Mouse (Mus musculus) embryonic facial prominence, embryonic 11.5 days (tissue): ENCODE measurements around the gene Cald1. TPM values are rescaled to one million over a fixed set of nuclear protein-coding genes. Genes with fewer than 3 reads are reported as not detected.
A peak's percentile ranks its signal among the peaks of the same experiment; 100 is the strongest.

Source experiments
- ATAC-seq: fragments of 200-750 bp; cut with Nextera tagmentation; replicated peaks from 2 replicates; pipeline ENCODE4 v1.8.0; 2017; ENCODE audit warnings: low read depth; ENCODE audit not compliant: insufficient number of reproducible peaks, low FRiP score, low TSS enrichment
- DNase-seq: peaks from one replicate; pipeline ENCODE4 v3.0.0-alpha.2; 2015; ENCODE audit warnings: low spot score
- H3K27ac ChIP-seq: fragments of 300-500 bp; sonication (generic); replicated peaks from 2 replicates; pipeline ENCODE4 v1.5.1; 2014; ENCODE audit warnings: mild to moderate bottlenecking, low read depth, low read length, control low read depth
- H3K27me3 ChIP-seq: fragments of 300-500 bp; sonication (generic); 2 replicates; pipeline ENCODE4 v1.6.1; 2014; ENCODE audit warnings: mild to moderate bottlenecking, low read length, moderate library complexity, mixed read lengths; ENCODE audit not compliant: control insufficient read depth, insufficient read depth
- H3K36me3 ChIP-seq: fragments of 300-500 bp; sonication (generic); replicated peaks from 2 replicates; pipeline ENCODE4 v1.6.1; 2014; ENCODE audit warnings: low read depth, mild to moderate bottlenecking, low read length, moderate library complexity, mixed read lengths; ENCODE audit not compliant: control insufficient read depth, insufficient read depth
- H3K4me1 ChIP-seq: fragments of 300-500 bp; sonication (generic); 2 replicates; pipeline ENCODE4 v1.6.1; 2014; ENCODE audit warnings: low read length, mixed read lengths; ENCODE audit not compliant: control insufficient read depth, insufficient read depth
- H3K4me2 ChIP-seq: fragments of 300-500 bp; sonication (generic); 2 replicates; pipeline ENCODE4 v1.6.1; 2014; ENCODE audit warnings: low read depth, mild to moderate bottlenecking, control low read depth, low read length, moderate library complexity
- H3K4me3 ChIP-seq: fragments of 300-500 bp; sonication (generic); 2 replicates; pipeline ENCODE4 v1.5.1; 2014; ENCODE audit warnings: low read depth, low read length, control low read depth
- H3K9ac ChIP-seq: fragments of 300-500 bp; sonication (generic); replicated peaks from 2 replicates; pipeline ENCODE4 v1.6.1; 2014; ENCODE audit warnings: mild to moderate bottlenecking, control low read depth, low read length
- H3K9me3 ChIP-seq: fragments of 300-500 bp; sonication (generic); replicated peaks from 2 replicates; pipeline ENCODE4 v1.6.1; 2016; ENCODE audit warnings: mild to moderate bottlenecking, low read length, inconsistent platforms, mixed read lengths; ENCODE audit not compliant: control insufficient read depth
- WGBS: fragments of 180-500 bp; shearing (Covaris S2); extraction: QIAGEN DNeasy Blood & Tissue Kit; methylation state at CpG from one replicate; pipeline ENCODE4 v1.1.7; 2014; 5-methylcytosine and 5-hydroxymethylcytosine counted together
- polyA plus RNA-seq: library from polyadenylated mRNA; unstranded; fragments of >200 nt; fragmentation: Nextera tagmentation; extraction: Ambion mirVana; gene quantifications from 2 replicates; pipeline ENCODE4 v1.2.1, GENCODE M21; 2014

Gene Cald1
- 274 and 283 TPM in 2 replicates for polyA plus RNA-seq

GRCm38 (mm10) chr6:34598121-34599065, at the start of gene Cald1:
Cald1 (plus strand) TSS chr6:34598500.
- H3K9ac ChIP-seq, result peak within 1 kb of the TSS; percentile 58
- no peaks in the 10 kb centered on the region for H3K27me3 ChIP-seq
- 6% methylated on average over 16 of the region's 16 CpGs for WGBS
- no peaks in the 10 kb centered on the region for H3K36me3 ChIP-seq
- H3K4me1 ChIP-seq, result no peaks in the 10 kb centered on the region
- peak; percentile 88 for ATAC-seq
- H3K9me3 ChIP-seq, result no peaks in the 10 kb centered on the region
- H3K27ac ChIP-seq, result peak within 1 kb of the TSS; percentile 56
- DNase-seq, result peak; percentile 77
- H3K4me3 ChIP-seq, result peak within 1 kb of the TSS; percentile 38
- H3K4me2 ChIP-seq, result peak within 1 kb of the TSS; percentile 57

- DNase-seq, result peak; percentile 63
- no peak overlapping the region for H3K27ac ChIP-seq
- 33% methylated on average over 2 of the region's 2 CpGs for WGBS
Observed at GRCm38 (mm10) chr6:34549017-34549416, 49.3 kb upstream of the Cald1 start.

GRCm38 (mm10) chr6:34552489-34553157, 45.7 kb upstream of the Cald1 start:
- H3K27me3 ChIP-seq, result no peaks in the 10 kb centered on the region
- H3K36me3 ChIP-seq, result no peaks in the 10 kb centered on the region
- no peaks in the 10 kb centered on the region for H3K4me1 ChIP-seq
- 69% methylated on average over 4 of the region's 4 CpGs for WGBS
- no peak overlapping the region for H3K27ac ChIP-seq
- ATAC-seq (no peak), DNase-seq (no peak)
- H3K9me3 ChIP-seq, result no peaks in the 10 kb centered on the region
- no peak overlapping the region for H3K9ac ChIP-seq
- H3K4me3 ChIP-seq, result no peak overlapping the region
- H3K4me2 ChIP-seq, result no peak overlapping the region

More at GRCm38 (mm10) chr6:34549017-34549416, 49.3 kb upstream of the Cald1 start:
- no peaks in the 10 kb centered on the region for H3K36me3 ChIP-seq
- ATAC-seq, result no peak
- H3K4me1 ChIP-seq, result peaks cover 1% of the 10 kb centered on the region
- H3K4me3 ChIP-seq, result no peak overlapping the region
- no peaks in the 10 kb centered on the region for H3K9me3 ChIP-seq
- H3K4me2 ChIP-seq, result no peak overlapping the region
- H3K9ac ChIP-seq, result no peak overlapping the region
- no peaks in the 10 kb centered on the region for H3K27me3 ChIP-seq

GRCm38 (mm10) chr6:34554291-34554997, 43.9 kb upstream of the Cald1 start:
- Histone ChIP-seq H3K4me1 (no peaks in the 10 kb centered on the region), H3K9me3 (no peaks in the 10 kb centered on the region), H3K4me3 (no peak overlapping the region), H3K4me2 (no peak overlapping the region), H3K27ac (no peak overlapping the region), H3K36me3 (no peaks in the 10 kb centered on the region), H3K9ac (no peak overlapping the region), H3K27me3 (no peaks in the 10 kb centered on the region)
- ATAC-seq (no peak), DNase-seq (no peak)
- WGBS, result 83% methylated on average over 9 of the region's 9 CpGs

GRCm38 (mm10) chr6:34559521-34559920, 38.8 kb upstream of the Cald1 start:
- WGBS, result 91% methylated on average over 4 of the region's 4 CpGs
- ATAC-seq, result no peak

GRCm38 (mm10) chr6:34565176-34565880, 33.0 kb upstream of the Cald1 start:
- H3K36me3 ChIP-seq, result no peaks in the 10 kb centered on the region

More at GRCm38 (mm10) chr6:34559521-34559920, 38.8 kb upstream of the Cald1 start:
- Histone ChIP-seq H3K27ac (no peak overlapping the region), H3K9me3 (no peaks in the 10 kb centered on the region), H3K4me3 (no peak overlapping the region), H3K27me3 (no peaks in the 10 kb centered on the region), H3K9ac (no peak overlapping the region), H3K4me1 (no peaks in the 10 kb centered on the region), H3K36me3 (no peaks in the 10 kb centered on the region), H3K4me2 (no peak overlapping the region)
- no peak for DNase-seq

DNA sequence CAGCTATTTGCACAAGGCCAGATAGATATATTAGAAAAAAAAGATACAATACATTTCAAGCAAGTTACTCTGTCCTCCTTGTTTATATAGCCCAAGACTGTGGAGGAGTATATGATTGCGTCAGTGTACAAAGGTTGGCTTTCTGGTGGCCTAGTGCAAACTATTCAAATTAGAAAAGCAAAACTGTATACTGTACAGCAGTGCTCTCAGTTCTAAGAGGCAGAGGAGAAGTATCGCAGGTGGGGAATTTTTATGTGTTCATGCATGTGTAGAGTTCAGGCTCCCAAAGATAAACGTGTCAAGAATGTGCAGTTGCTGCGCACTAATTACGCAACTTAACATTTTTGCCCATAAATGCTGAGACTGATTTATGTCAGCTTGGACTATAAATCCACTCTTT, 31.0 kb upstream of the Cald1 start:
- ATAC-seq (no peak), DNase-seq (no peak)
- H3K9ac ChIP-seq, result no peak overlapping the region
- H3K27me3 ChIP-seq, result no peaks in the 10 kb centered on the region
- no peak overlapping the region for H3K4me3 ChIP-seq
- 90% methylated on average over 5 of the region's 5 CpGs for WGBS
- no peaks in the 10 kb centered on the region for H3K36me3 ChIP-seq
- H3K4me1 ChIP-seq, result no peaks in the 10 kb centered on the region
- H3K4me2 ChIP-seq, result no peak overlapping the region
- H3K27ac ChIP-seq, result no peak overlapping the region
- no peaks in the 10 kb centered on the region for H3K9me3 ChIP-seq

More at GRCm38 (mm10) chr6:34565176-34565880, 33.0 kb upstream of the Cald1 start:
- Histone ChIP-seq H3K4me2 (no peak overlapping the region), H3K4me1 (no peaks in the 10 kb centered on the region), H3K9me3 (no peaks in the 10 kb centered on the region), H3K9ac (no peak overlapping the region), H3K27me3 (no peaks in the 10 kb centered on the region), H3K4me3 (no peak overlapping the region), H3K27ac (no peak overlapping the region)
- WGBS, result 74% methylated on average over 7 of the region's 7 CpGs
- no peak for DNase-seq
- ATAC-seq, result no peak
